Mouse (Mus musculus) hematopoietic stem cell, adult 5-6 weeks (primary cell): ENCODE measurements around the gene Atxn3. TPM values are rescaled to one million over a fixed set of nuclear protein-coding genes. Genes with fewer than 3 reads are reported as not detected.
A peak's percentile ranks its signal among the peaks of the same experiment; 100 is the strongest.

Experiments used
- ATAC-seq, 2 experiments: fragments of 125-278 bp in 1 of 2; replicated peaks in 1 of 2; 2 replicates each; pipeline ENCODE4 v1.8.0; 2016 to 2017; ENCODE audit warnings: inconsistent platforms in 2 of 2, mild to moderate bottlenecking in 2 of 2, moderate number of reproducible peaks in 2 of 2, low read depth in 1 of 2, moderate TSS enrichment in 1 of 2; ENCODE audit not compliant: low FRiP score in 2 of 2, poor library complexity in 2 of 2, severe bottlenecking in 2 of 2, insufficient read depth in 1 of 2, low TSS enrichment in 1 of 2
- total RNA-seq: library from RNA; stranded (forward); fragments of 172-1452, 232-1000 nt; gene quantifications from 2 replicates; pipeline ENCODE4 v1.2.3, GENCODE M21; 2017

The Atxn3 gene
- total RNA-seq, 1 experiment from 2014 or later: 48.0 TPM

- no peak for ATAC-seq
Observed at GRCm38 (mm10) chr12:101910360-101910759, 47.7 kb downstream of the Atxn3 start.

GRCm38 (mm10) chr12:101905817-101906216 is 52.2 kb downstream of the Atxn3 start:
- ATAC-seq: peak; percentile 32 to 64; a peak in 1 of 4 replicates

DNA sequence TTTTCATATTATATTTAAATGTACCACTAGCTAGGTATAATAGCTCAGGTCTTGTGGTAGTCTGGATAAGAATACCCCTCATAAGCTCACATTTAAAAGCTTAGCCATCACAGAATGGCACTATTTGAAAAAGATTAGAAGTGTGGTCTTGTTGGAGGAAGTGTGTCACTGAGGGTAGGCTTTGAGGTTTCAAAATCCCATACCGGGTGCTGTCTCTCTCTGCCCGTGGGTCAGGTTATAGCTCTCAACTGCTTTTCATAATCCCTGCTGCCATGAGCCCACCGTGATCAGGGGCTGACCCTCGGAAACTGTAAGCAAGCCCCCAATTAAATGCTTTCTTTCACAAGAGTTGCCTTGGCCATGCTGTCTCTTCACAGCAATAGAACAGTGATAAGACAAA is 53.1 kb downstream of the Atxn3 start:
- peak; percentile 45 to 49 for ATAC-seq

GRCm38 (mm10) chr12:101904170-101904569 is 53.9 kb downstream of the Atxn3 start:
- ATAC-seq: no peak

DNA sequence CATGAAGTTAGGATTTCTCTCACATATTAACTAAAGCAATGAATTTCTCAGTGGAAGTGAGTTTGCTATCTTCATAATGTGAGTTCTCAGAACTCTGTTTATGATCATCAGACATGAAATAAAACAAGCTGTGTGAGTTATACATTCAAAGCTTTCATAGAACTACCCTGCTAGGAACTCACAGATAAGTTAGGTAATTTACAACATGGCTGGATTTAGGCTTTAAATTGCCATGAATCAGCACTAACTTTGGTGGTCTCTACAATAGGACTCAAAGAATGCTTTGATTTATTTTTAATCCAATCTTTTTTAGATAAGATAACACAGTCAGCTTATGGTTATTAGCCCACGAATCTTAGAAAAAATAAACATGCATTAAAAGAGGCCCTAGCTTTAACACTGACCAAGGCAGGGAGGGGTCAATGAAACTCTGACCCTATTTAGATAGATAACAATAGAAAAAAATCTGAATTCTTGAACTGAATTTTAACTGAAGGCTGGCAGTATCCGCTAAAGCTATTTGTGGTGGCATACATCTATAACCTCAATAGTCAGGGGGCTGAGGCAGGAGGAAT is 58.3 kb downstream of the Atxn3 start:
- ATAC-seq: no peak

- no peak for ATAC-seq
Observed at GRCm38 (mm10) chr12:101898966-101899365, 59.1 kb downstream of the Atxn3 start.

- no peak for ATAC-seq
Observed at GRCm38 (mm10) chr12:101897113-101897512, 60.9 kb downstream of the Atxn3 start.

DNA sequence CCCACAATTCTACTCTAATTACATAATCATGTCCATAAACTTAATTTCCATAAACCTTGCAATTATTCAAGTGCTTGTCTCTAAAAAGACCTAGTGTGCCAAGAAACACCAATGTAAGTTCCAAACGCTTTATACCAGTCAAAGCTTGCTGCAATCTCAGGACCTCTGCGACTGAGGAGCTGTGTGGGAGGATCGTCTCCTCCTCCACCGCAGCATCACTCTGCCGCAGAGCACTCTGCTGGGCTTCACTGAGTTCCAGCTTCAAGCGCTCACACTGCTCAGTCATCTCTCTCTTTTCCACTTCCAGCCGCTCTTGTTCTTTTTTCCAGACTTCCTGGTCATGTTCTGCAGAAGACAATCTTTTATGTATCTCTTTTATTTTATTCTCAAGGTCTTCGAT is 64.8 kb downstream of the Atxn3 start:
- ATAC-seq: no peak

- no peak for ATAC-seq
Observed at GRCm38 (mm10) chr12:101892832-101893231, 65.2 kb downstream of the Atxn3 start.

DNA sequence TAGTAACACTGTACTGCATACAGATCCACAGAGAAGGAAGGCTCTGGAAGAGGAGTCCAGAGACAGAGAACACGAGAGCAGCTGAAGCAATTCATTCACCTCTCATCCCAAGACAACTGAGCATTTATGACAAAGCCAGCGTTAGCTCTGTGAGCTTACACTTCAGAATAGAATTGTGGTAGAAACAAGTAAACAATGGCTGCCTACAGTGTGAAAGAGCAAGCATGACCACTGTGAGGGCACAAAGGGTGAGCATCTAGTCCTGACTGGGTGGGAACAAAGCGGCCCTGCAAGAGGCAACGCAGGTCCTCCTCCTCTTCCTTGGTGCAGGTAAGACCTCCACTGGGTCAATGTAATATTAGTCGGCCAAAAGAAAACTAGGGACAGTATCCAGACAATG is 67.0 kb downstream of the Atxn3 start:
- ATAC-seq: no peak

DNA sequence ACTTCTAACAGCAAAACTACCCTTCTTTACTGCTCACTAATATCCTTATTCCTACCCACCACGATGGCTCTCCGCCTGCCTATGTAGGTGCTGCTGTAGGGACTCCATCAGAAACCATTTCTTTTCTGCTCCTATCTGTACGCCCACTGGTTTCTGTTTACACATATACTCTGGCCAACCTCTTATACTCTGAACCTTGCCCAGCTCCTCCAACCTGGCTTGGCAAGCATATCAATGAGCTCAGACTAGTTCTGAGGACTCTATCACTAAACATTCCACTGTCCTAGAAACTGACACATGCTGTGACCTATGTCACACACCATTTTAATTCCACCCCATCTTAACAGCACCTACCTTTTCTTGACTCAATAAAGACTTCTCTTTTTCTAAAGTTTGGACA is 68.7 kb downstream of the Atxn3 start:
- ATAC-seq: no peak

DNA sequence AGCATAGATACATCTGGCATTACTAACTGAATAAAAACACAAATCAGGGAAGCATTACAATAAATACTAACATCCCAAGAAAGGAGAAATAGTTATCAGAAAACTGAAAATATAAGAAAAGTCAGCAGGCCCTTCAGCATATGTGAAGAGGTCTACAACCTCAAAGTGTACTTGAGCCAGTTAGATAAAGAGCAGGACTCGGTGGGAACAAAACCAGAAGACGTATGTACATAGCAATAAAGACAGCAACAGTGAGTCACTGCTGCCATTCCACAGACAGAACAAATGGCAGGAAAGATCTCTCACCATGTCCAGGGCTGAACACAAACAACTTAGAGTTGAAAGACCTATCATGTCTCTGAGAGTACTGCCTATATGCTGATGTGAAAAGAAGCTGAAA is 69.7 kb downstream of the Atxn3 start:
- no peak for ATAC-seq

- ATAC-seq: no peak
Observed at GRCm38 (mm10) chr12:101884926-101885325, 73.1 kb downstream of the Atxn3 start.

DNA sequence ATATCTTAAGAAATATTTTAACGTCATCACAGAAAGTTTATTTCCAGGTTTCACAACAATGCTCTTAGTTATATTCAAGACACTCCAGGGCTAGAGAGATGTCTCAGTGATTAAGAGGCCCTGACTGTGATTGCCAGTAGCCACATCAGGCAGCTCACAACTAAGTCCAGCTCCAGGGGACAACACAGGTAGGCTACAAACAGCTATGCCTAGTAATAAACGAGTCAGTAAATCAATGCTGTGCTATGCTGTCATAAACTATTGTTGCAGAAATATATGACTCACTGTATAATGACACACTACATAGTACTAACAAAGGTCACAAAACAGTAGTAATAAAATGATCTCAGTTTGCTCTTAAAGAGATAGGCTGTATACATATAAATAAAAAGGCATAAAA is 81.7 kb downstream of the Atxn3 start:
- ATAC-seq: no peak

GRCm38 (mm10) chr12:101875107-101875506 is 82.9 kb downstream of the Atxn3 start:
- no peak; a peak in 1 of 4 replicates for ATAC-seq

Other genes starting within 250 kb of the Atxn3 start
- 0.94 TPM in 1 of 2 replicates, not detected in the other for gene Tc2n, start 239.7 kb downstream of the Atxn3 start, total RNA-seq
- not detected in 2 replicates for gene Fbln5, start 139.2 kb downstream of the Atxn3 start, total RNA-seq
- gene Trip11, start 45.0 kb downstream of the Atxn3 start, total RNA-seq: 45.6 and 47.5 TPM in 2 replicates
- 65.0 and 74.5 TPM in 2 replicates for gene Cpsf2, start 17.7 kb upstream of the Atxn3 start, total RNA-seq
- 0.20 and 0.56 TPM in 2 replicates for gene Slc24a4, start 170.5 kb upstream of the Atxn3 start, total RNA-seq